Mouse (Mus musculus) embryonic stem cell, embryonic (primary cell): ENCODE measurements at regions not wholly inside any gene's neighbourhood (a gene's known extent, or its start where the extent isn't known, plus 50 kb on each side); places are given as distances from the start of the nearest gene placed in this dataset.

Experiments
- CTCF ChIA-PET, 4 experiments: fragments of 300-600 bp in 2 of 4; fragments of 350-600 bp in 2 of 4; sonication (Branson Sonifier 250); formaldehyde crosslinking; loops; one replicate each; lab custom pipeline; 2022; ENCODE audit warnings: inconsistent platforms in 2 of 4; lab: Charles Lee
- POLR2A ChIA-PET, 4 experiments: fragments of 300-600 bp in 2 of 4; fragments of 350-600 bp in 2 of 4; sonication (Branson Sonifier 250); formaldehyde crosslinking; loops; one replicate each; lab custom pipeline; 2022; ENCODE audit warnings: antibody characterized with exemption in 4 of 4, inconsistent platforms in 1 of 4; lab: Charles Lee

GRCm38 (mm10) chr13:92967025-92967610 lies 122.6 kb downstream of the Mtx3 start:
- POLR2A ChIA-PET, result no interaction called here

GRCm38 (mm10) chr13:92969579-92969978 lies 125.0 kb downstream of the Mtx3 start:
- ChIA-PET CTCF (no interaction called here), POLR2A (no interaction called here)

More at GRCm38 (mm10) chr13:92967025-92967610, 122.6 kb downstream of the Mtx3 start:
- CTCF ChIA-PET, result interaction anchor here in 1 of 4 experiments (0.6 kb wide), 1 partner anchor 20 kb away, joined by 15 read pairs; no protein-coding TSS in a partner anchor

- POLR2A ChIA-PET, result no interaction called here
- CTCF ChIA-PET, result no interaction called here
Observed at GRCm38 (mm10) chr13:92972891-92973290, 128.3 kb downstream of the Mtx3 start.

GRCm38 (mm10) chr13:92973791-92974190 lies 129.2 kb downstream of the Mtx3 start:
- ChIA-PET POLR2A (no interaction called here), CTCF (no interaction called here)

- ChIA-PET POLR2A (interaction anchor here in 2 of 4 experiments (0.6 to 1.3 kb wide), 2 partner anchors 316 to 409 kb away, joined by 3 read pairs; no protein-coding TSS in a partner anchor), CTCF (interaction anchor here (0.8 to 3.5 kb wide), 21 partner anchors 10 to 1105 kb away, joined by 3 to 29 read pairs (median 4); no protein-coding TSS in a partner anchor)
Observed at GRCm38 (mm10) chr13:92986719-92987553, 142.4 kb downstream of the Mtx3 start.

GRCm38 (mm10) chr13:92987691-92988090 lies 143.1 kb downstream of the Mtx3 start:
- POLR2A ChIA-PET, result interaction anchor here in 2 of 4 experiments (0.6 to 1.3 kb wide), 2 partner anchors 41 to 316 kb away, joined by 3 to 5 read pairs; no protein-coding TSS in a partner anchor
- CTCF ChIA-PET, result interaction anchor here (0.8 to 3.5 kb wide), 17 partner anchors 10 to 625 kb away, joined by 3 to 29 read pairs (median 4); no protein-coding TSS in a partner anchor

GRCm38 (mm10) chr13:92988600-92988999 lies 144.0 kb downstream of the Mtx3 start:
- ChIA-PET POLR2A (interaction anchor here in 3 of 4 experiments (0.6 to 1.0 kb wide), 6 partner anchors 29 to 660 kb away, joined by 3 to 7 read pairs (median 4); partner anchors contain the start of genes Dhfr (in 1 of the 3) and Msh3 (in 1 of the 3)), CTCF (interaction anchor here (0.6 to 3.5 kb wide), 9 partner anchors 12 to 403 kb away, joined by 3 to 29 read pairs (median 4); no protein-coding TSS in a partner anchor)

- POLR2A ChIA-PET, result no interaction called here
- CTCF ChIA-PET, result interaction anchor here in 2 of 4 experiments (0.5 to 0.9 kb wide), 3 partner anchors 34 to 253 kb away, joined by 4 to 5 read pairs (median 4); no protein-coding TSS in a partner anchor
Observed at GRCm38 (mm10) chr13:92990316-92991206, 146.0 kb downstream of the Mtx3 start.
